Mouse (Mus musculus): Measurements from ENCODE around the gene Rhoq.

The Rhoq gene

DNA sequence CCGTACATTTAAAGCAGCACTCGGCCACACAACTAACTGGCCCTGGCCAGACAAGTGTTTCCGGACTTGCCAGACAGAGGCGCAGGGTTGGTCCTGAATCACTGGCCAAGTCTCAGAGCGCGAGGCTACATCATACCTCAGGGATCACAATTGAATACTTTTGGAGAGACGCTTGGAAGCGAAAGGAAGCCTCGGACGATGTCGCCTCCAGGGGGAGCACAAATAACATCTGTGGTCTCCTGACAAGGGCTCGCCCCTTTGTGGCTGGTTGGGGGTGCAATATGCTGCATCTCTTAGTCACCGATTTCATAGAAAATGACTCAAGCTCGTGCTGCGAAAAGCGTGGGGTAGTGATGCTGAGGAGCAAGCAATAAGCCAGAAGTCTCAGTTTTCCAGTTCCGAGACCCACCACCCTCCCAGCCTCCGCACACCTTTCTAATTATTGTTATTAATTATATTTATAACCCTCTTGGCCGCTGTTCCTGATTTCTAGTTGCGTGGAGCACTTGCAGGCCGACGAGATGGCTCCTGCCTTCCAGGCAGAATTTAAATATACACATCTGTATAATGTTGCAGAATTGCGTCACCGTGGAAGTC lies 487 bp upstream of the Rhoq start:
- DNase-seq (ENCODE audit: low read depth, low spot score): peak; percentile 58

GRCm38 (mm10) chr17:86963586-86963902 lies 662 bp downstream of the Rhoq start:
- DNase-seq (ENCODE audit: low read depth, low spot score): no peak

- no peak for DNase-seq (ENCODE audit: low read depth, low spot score)
These were observed 1.2 kb downstream of the Rhoq start for GRCm38 (mm10) chr17:86964041-86964440.

GRCm38 (mm10) chr17:86964502-86964901 lies 1.6 kb downstream of the Rhoq start:
- DNase-seq (ENCODE audit: low read depth, low spot score): peak; percentile 34

GRCm38 (mm10) chr17:86965121-86965520 lies 2.2 kb downstream of the Rhoq start:
- no peak for DNase-seq (ENCODE audit: low read depth, low spot score)

GRCm38 (mm10) chr17:86966040-86966439 lies 3.2 kb downstream of the Rhoq start:
- no peak for DNase-seq (ENCODE audit: low read depth, low spot score)

DNA sequence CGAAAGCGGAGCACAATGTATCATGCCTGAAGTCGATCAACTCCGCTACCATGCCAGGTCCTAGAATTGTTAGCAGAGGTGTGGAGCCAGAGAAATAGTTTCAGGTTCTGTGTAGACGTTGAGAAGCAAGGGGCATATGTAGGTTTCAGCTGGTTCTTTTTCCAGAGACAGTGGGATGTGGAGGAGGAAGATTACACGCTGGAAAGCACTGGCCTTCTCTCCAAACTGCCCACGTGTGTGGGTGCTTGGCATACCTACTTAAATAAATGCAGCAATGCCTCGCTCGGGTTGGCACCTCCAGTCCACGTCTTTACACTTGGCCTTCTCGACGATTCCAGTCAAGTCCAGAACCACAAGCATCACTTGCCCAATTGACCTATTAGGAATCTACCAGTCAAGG lies 4.2 kb downstream of the Rhoq start:
- no peak for DNase-seq (ENCODE audit: low read depth, low spot score)

DNA sequence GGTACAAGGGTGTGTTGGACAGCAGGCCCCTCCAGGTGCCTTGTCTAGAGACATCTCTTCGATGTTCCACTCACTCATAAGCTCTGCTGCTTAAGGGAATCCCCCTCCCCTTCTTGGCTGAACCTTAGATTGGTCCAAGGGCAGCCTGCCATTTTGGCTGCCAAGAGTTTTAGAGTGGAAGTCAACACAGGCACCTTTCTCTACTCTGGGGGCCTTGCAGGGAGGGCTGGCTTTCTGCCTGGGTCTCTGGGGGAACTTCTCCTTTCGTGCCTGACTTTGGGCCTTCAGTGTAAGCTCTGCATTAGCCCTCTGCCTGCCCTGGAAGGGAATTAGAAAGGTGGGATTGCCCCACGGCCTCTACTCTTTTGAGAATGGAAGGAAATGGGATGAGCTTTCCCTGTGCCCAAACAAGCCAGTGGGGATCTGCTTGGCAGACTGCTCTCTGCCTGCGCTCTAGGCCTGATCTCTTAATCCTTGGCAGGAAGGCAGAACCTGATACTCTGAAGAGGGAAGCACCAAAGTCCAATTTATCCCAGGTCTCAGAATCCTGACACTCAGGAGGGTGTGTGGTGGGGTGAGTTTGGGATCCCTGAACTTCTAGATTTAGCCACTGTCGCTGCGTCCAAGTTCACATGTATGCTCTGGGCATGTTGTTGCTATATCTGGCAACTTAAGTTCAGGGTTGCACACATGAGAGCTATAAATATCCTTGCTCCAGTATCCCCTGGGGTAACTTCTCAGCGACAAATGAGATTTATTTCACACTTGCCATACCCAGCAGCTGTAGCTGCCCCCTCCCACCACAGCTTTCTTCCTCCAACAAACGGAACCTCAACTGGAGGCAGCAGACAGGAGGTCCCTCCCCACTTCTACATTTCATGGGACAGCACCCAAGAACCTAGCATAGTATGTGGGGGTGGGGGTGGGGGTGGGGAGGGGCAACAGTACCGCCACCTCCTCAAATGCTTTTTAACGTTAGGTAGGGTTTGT lies 4.9 kb downstream of the Rhoq start:
- no peak for DNase-seq (ENCODE audit: low read depth, low spot score)

DNA sequence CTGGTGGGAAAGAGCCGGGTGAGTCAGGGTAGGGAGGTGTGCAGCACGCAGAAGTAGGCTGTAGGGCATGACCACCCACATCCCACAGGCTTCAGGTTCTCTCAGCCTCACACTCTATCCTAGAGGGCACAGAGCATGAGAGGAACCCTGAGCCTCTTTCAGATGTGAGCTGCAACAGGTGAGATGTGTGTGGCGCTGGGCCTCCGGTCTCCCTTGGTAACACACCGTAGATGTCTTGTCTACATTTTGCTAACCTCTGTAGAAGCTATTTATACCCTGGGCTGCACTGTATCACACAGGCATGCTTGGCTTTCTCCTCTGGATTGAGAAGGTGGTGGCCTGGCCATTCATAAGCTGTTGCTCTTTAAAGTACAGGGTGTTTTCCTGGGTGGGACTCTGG lies 5.7 kb downstream of the Rhoq start:
- no peak for DNase-seq (ENCODE audit: low read depth, low spot score)

DNA sequence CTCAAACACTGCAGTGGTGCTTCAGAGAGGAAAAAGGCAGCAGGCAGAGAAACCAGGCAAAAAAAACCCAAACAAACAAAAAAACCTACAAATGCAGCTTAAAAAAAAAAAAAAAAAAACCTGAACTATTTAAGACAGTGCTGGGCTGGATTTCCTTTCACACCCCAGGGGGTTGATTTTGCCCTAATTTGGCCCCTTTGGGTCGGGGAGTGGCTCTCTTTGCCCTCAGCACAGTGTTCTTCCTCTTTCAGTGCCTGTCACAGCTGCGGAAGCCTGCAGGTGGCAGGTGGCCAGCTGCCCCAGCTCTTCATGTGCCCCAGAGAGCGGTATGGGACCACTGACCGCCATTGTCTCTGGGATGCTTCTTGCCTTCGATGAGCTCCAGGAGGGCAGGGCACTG lies 6.7 kb downstream of the Rhoq start:
- no peak for DNase-seq (ENCODE audit: low read depth, low spot score)

GRCm38 (mm10) chr17:86970026-86970750 lies 7.3 kb downstream of the Rhoq start:
- no peak for DNase-seq (ENCODE audit: low read depth, low spot score)

DNA sequence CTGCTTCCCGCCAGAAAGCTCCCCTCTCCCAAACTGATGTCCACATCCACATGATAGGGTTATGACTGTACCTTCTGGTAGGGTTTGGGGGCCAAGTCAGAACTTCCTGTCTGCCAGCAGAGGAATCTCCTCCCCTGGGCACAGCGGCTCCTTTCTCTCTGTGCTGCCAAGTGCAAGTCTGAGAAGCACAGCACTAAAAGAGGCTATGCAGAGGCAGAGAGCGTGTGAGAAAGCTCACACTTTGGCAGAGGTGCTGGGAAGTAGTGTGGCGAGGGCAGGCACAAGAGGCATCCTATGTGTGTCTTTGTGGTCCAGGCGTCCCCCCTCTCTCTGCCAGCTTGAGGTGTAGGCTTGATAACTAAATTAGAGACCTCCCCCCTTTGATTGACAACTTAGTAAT lies 8.2 kb downstream of the Rhoq start:
- DNase-seq (ENCODE audit: low read depth, low spot score): no peak

GRCm38 (mm10) chr17:86971860-86972259 lies 9.0 kb downstream of the Rhoq start:
- DNase-seq (ENCODE audit: low read depth, low spot score): no peak

- DNase-seq (ENCODE audit: low read depth, low spot score): no peak
These were observed 10.2 kb downstream of the Rhoq start for GRCm38 (mm10) chr17:86973097-86973496.

DNA sequence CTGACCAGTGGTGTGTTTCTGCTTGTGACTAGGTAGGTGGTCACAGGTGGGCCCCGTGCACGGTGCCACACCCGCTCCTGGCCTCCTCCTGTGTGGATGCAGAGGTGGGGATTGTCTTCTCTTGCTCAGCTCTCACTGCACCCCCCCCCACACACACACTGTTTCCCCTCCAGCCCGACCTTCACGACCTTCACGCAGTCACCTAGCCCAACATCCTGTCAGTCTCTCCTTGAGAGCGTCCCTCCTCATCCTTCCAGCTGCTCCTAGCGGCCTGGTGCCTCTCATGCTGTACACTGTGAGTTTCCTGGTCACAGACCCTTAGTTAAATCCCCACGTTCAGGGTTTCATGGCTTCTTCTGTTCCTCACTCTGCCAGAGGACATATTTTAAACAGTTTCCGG lies 13.5 kb downstream of the Rhoq start:
- no peak for DNase-seq (ENCODE audit: low read depth, low spot score)

GRCm38 (mm10) chr17:86978496-86978895 lies 15.6 kb downstream of the Rhoq start:
- DNase-seq (ENCODE audit: low read depth, low spot score): no peak

- no peak for DNase-seq (ENCODE audit: low read depth, low spot score)
These were observed 18.3 kb downstream of the Rhoq start for GRCm38 (mm10) chr17:86981205-86981604.

- DNase-seq (ENCODE audit: low read depth, low spot score): no peak
These were observed 18.8 kb downstream of the Rhoq start for GRCm38 (mm10) chr17:86981701-86982100.

DNA sequence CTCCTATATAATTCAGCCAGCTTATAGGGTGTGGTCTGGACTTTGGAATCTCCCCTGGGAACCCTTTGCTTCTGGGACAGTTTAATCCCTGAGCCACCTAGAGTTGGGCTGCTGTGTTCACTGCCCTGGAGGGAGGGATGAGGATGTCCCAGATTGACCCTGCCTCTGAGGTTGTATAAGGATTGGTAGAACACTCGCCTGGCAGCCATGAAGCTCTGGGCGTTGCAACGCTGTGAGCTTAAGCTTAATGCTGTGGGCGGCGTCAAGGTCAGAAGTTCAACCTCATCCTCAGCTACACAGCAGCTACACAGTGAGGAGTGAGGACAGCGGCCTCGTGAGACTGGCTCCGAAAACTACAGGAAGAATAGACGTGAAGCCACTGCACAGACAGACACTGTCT lies 19.6 kb downstream of the Rhoq start:
- peak; percentile 26 for DNase-seq (ENCODE audit: low read depth, low spot score)

GRCm38 (mm10) chr17:86986449-86987138 lies 23.7 kb downstream of the Rhoq start:
- no peak for DNase-seq (ENCODE audit: low read depth, low spot score)

DNA sequence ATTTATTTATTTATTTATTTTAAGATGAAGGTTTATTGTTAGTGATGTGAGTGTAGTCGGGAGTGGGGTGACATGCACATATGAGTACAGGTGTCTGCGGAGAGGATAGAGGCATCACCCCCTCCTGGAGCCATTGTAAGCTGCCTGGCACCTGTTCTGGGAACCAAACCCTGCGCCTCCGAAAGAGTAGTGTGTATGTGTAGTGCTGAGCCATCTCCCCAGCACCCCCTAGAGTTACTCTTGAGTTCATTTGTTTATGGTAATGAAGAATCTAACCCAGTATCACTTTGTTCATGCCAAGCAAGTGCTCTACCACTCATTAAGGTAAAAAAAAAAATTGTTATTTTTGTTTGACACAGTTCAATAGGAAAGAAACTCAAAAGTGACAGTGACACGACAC lies 25.3 kb downstream of the Rhoq start:
- no peak for DNase-seq (ENCODE audit: low read depth, low spot score)

GRCm38 (mm10) chr17:86988601-86989184 lies 25.8 kb downstream of the Rhoq start:
- no peak for DNase-seq (ENCODE audit: low read depth, low spot score)
